Mouse (Mus musculus): ENCODE results near the gene Map4k2.

DNA sequence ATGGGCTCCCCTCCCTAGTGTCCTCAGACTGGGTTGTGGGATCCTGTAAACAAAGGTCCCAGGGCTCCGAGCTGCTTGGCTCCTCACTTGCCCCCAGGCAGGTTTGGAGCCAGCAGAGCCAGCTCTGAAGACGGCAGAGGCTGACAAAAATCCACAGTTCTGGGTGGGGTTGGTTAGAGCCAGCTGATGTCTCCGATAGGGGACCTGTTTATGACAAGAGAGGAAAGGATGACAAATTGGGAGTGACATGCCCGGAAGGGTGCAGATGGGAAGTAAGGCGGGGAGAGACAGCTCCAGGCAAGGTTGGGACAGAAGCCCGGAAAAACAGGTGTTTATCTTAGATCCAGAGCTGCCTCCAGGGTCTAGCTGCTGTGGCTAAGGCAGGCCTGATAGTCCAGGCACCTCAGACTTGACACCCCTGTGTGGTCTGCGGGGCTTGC lies 40.5 kb upstream of the Map4k2 start:
- TF ChIP-seq USF1 (IDR thresholded peaks at IDR 0.05; ENCODE audit: low read depth, low read length) = no peak
- no peak for TF ChIP-seq ZKSCAN1 (IDR thresholded peaks at IDR 0.05; ENCODE audit: borderline replicate concordance, low read depth, low read length)
- no peak for TF ChIP-seq USF2 (conservative IDR thresholded peaks at IDR 0.05; ENCODE audit: low read depth, low read length)
- no peak for TF ChIP-seq SMC3 (IDR thresholded peaks at IDR 0.05; ENCODE audit: low read depth, low read length)
- TF ChIP-seq CTCF (conservative IDR thresholded peaks at IDR 0.05 in 1 of 2, IDR thresholded peaks at IDR 0.05 in 1 of 2; ENCODE audit: low read depth in 2 of 2, low read length in 2 of 2) = no peak
- no peak for TF ChIP-seq ETS1 (conservative IDR thresholded peaks at IDR 0.05; ENCODE audit: low read depth, low read length)
